Mouse (Mus musculus) limb, embryonic 12.5 days (tissue): ENCODE data around the gene Ddx17. TPM values are rescaled to one million over a fixed set of nuclear protein-coding genes. Genes with fewer than 3 reads are reported as not detected.

Source experiments
- ATAC-seq: fragments of 200-750 bp; cut with Nextera tagmentation; 2 replicates; pipeline ENCODE4 v1.8.0; 2017; ENCODE audit warnings: low read depth, moderate TSS enrichment; ENCODE audit not compliant: insufficient number of reproducible peaks, insufficient read depth, low FRiP score, low TSS enrichment
- H3K27ac ChIP-seq: fragments of 300-500 bp; sonication (generic); 2 replicates; pipeline ENCODE4 v1.5.1; 2016; ENCODE audit warnings: mild to moderate bottlenecking, moderate library complexity
- H3K27me3 ChIP-seq: fragments of 300-500 bp; sonication (generic); 2 replicates; pipeline ENCODE4 v1.6.1; 2016; ENCODE audit warnings: mild to moderate bottlenecking, moderate library complexity
- H3K36me3 ChIP-seq: fragments of 300-500 bp; sonication (generic); 2 replicates; pipeline ENCODE4 v1.6.1; 2016; ENCODE audit warnings: mild to moderate bottlenecking, moderate library complexity
- H3K4me1 ChIP-seq: fragments of 300-500 bp; sonication (generic); replicated peaks from 2 replicates; pipeline ENCODE4 v1.6.1; 2016
- H3K4me2 ChIP-seq: fragments of 300-500 bp; sonication (generic); 2 replicates; pipeline ENCODE4 v1.6.1; 2016; ENCODE audit warnings: mild to moderate bottlenecking, moderate library complexity
- H3K4me3 ChIP-seq: fragments of 300-500 bp; sonication (generic); replicated peaks from 2 replicates; pipeline ENCODE4 v1.5.1; 2016; ENCODE audit warnings: mild to moderate bottlenecking
- H3K9ac ChIP-seq: fragments of 300-500 bp; sonication (generic); replicated peaks from 2 replicates; pipeline ENCODE4 v1.6.1; 2016; ENCODE audit warnings: mild to moderate bottlenecking, moderate library complexity
- H3K9me3 ChIP-seq: fragments of 300-500 bp; sonication (generic); 2 replicates; pipeline ENCODE4 v1.6.1; 2016; ENCODE audit warnings: mild to moderate bottlenecking, moderate library complexity
- WGBS: fragments of 180-500 bp; shearing (Covaris S2); methylation state at CpG from one replicate; pipeline ENCODE4 v1.1.7; 2016; 5-methylcytosine and 5-hydroxymethylcytosine counted together
- polyA plus RNA-seq: library from polyadenylated mRNA; unstranded; fragments of >200 nt; fragmentation: Nextera tagmentation; extraction: Ambion mirVana; gene quantifications from 2 replicates; pipeline ENCODE4 v1.2.1, GENCODE M21; 2016

Ddx17 gene
- polyA plus RNA-seq, 1 experiment from 2014 or later: 67.4 TPM

DNA sequence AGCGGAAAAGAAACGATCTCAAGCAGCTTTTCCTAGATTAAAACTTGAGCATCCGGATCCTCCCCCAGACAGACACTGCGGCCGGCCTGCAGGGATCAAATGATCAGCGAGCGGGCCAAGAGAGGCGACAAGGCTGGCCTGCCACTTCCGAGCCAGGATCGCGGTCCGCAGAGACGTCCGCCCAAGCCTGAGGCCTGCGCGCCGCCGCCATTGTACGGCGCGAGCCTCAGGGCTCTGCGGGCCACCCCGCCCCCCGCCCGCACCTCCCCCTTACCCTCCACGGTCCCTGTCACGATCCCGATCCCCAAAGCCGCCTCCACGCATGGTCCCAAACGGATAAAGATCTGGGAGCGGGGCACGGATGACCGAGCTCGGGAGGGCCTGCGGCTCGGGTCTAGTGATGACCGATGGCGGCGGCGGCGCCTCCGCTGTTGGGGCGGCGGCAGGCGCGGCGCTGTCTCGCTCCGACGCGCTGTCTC is 581 bp downstream of the Ddx17 start:
- WGBS: under 1% methylated on average over 51 of the region's 52 CpGs
- H3K36me3 ChIP-seq: peaks cover 35% of the 10 kb centered on the region
- H3K9ac ChIP-seq: peak overlapping the region; percentile 98
- H3K4me3 ChIP-seq: peak overlapping the region; percentile 85
- ATAC-seq: peak; percentile 53
- peak overlapping the region; percentile 78 for H3K4me2 ChIP-seq
- H3K27ac ChIP-seq: peak overlapping the region; percentile 97
- no peaks in the 10 kb centered on the region; the same call in 1 of the 2 replicates for H3K27me3 ChIP-seq
- no peaks in the 10 kb centered on the region for H3K9me3 ChIP-seq
- H3K4me1 ChIP-seq: peaks cover 13% of the 10 kb centered on the region

DNA sequence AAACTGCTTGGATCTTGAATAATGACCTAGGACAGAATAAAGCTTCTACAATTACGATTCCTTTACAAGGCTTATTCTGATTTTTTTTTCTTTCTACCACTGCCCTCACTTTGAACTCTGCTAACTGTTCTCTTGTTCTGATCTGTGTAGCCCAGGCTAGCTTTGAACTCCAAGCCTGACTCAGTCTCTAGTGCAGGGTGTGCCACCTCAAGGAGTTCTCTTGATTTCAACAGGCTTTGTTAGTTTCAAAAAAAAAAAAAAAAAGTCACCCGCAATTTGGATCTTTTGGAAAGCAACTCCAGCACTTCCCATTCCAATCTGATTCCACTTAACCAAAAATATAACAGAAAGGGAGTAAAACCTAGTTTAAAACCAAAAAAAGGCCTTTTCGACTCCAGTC is 1.0 kb downstream of the Ddx17 start:
- H3K4me3 ChIP-seq: peak overlapping the region; percentile 85
- no peaks in the 10 kb centered on the region for H3K9me3 ChIP-seq
- no peaks in the 10 kb centered on the region; the same call in 1 of the 2 replicates for H3K27me3 ChIP-seq
- peak overlapping the region; percentile 97 for H3K27ac ChIP-seq
- H3K9ac ChIP-seq: peak overlapping the region; percentile 98
- peaks cover 13% of the 10 kb centered on the region for H3K4me1 ChIP-seq
- no peak for ATAC-seq
- H3K4me2 ChIP-seq: peak overlapping the region; percentile 78
- peaks cover 40% of the 10 kb centered on the region for H3K36me3 ChIP-seq
- WGBS: 6% methylated on average over 3 of the region's 3 CpGs

DNA sequence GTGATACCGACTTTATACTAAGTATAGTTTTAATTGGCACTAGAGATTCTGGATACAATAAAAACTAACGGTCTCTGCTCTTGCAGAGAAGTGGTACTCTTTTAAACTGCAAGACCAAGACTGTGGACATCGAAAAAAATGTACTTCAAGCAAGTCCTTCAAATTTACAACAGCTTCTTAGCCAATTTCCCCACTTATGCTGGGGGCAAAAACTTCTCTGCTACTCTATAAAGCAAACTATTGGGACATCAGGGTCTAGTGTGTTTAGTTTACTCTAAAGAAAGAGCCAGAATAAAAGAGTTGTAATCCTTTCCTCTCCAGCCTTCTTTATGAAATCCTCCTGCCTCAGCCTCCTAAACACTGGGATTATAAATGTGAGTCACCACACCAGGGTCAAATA is 2.6 kb downstream of the Ddx17 start:
- H3K4me2 ChIP-seq: peak overlapping the region; percentile 78
- H3K4me1 ChIP-seq: peaks cover 13% of the 10 kb centered on the region
- no peaks in the 10 kb centered on the region for H3K9me3 ChIP-seq
- no peak overlapping the region for H3K9ac ChIP-seq
- no peak overlapping the region for H3K27ac ChIP-seq
- H3K36me3 ChIP-seq: peaks cover 55% of the 10 kb centered on the region
- no peak for ATAC-seq
- WGBS: 88% methylated on average over 3 of the region's 3 CpGs
- peak overlapping the region; percentile 85 for H3K4me3 ChIP-seq
- no peaks in the 10 kb centered on the region for H3K27me3 ChIP-seq

DNA sequence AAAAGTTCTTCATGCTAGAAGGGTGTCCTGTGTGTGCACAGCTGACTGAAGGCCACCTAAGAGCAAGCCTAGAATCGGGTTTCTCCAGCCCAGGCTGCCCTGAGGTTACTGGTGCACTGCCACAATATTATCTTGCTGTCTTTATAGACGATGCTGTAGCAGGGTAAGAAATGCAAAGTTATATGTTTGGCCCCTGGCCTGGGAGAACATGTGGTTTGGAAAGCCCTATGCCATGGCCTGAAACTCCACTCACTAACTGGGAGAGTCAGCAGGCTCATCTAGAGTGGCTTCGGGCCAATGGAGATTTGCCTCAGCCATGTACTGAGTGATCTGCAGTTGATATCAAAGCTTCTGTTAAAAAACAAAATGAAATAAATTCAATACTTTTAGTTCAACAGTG is 12.7 kb downstream of the Ddx17 start:
- H3K9me3 ChIP-seq: no peaks in the 10 kb centered on the region
- no peaks in the 10 kb centered on the region for H3K27me3 ChIP-seq
- H3K36me3 ChIP-seq: peaks cover 100% of the 10 kb centered on the region
- ATAC-seq: no peak
- 81% methylated on average over 3 of the region's 3 CpGs for WGBS
- H3K4me1 ChIP-seq: peaks cover 3% of the 10 kb centered on the region; the same call in 1 of the 2 replicates
- no peak overlapping the region for H3K4me2 ChIP-seq
- H3K4me3 ChIP-seq: no peak overlapping the region
- H3K27ac ChIP-seq: no peak overlapping the region
- H3K9ac ChIP-seq: no peak overlapping the region

DNA sequence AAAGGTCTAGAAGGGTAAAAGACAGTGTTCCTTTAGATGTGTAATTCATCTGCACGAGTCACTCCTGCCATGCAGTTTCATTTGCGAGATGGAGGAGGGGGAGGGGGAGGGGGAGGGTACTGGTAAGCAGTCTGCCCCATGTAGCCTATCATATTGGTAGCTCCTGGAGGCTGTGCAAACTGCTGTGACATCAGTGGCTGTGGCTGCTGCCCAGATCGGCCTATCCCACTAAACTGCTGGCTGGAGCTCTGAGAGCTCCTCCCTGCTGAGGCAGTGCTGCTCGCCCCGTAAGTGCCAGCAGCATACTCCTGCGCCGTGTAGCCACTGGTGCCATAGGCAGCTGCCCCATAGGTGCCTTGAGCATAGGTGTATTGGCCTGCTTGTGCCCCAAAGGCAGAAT is 16.6 kb downstream of the Ddx17 start:
- H3K9ac ChIP-seq: no peak overlapping the region
- WGBS: 79% methylated on average over 7 of the region's 7 CpGs
- H3K4me1 ChIP-seq: peaks cover 3% of the 10 kb centered on the region; the same call in 1 of the 2 replicates
- peaks cover 99% of the 10 kb centered on the region for H3K36me3 ChIP-seq
- no peak overlapping the region for H3K4me3 ChIP-seq
- H3K9me3 ChIP-seq: no peaks in the 10 kb centered on the region
- H3K27ac ChIP-seq: no peak overlapping the region
- H3K4me2 ChIP-seq: no peak overlapping the region
- H3K27me3 ChIP-seq: no peaks in the 10 kb centered on the region
- ATAC-seq: no peak

DNA sequence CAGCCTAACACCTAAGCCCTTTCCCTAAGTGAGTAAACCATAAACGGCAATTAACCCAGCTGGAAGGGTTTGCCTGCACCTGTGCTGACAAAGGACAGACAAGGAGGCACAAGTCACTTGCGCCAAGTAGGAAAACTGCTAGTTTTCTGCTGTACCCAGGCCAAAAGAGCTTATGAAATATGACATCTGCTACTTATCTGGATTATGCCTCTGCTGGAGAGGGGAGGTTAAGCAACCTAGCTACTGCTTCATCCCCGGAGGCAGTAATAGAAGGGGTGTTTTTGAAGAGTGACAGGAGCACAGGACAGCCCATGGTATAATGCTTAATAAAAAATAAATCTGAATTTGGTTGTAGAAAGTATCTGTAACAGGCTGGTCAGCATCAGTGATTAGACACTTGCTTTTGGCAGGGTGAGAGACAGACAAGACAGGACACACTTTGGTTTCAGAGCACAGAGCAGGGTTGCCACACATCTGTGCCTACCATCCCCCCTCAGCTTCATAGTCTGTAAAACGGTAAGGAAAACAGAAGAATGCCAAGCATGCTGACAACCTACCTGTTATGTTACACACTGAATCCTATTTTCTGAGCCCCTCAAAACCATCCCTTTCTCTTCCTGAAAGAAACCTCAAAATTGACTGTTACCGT is 18.4 kb downstream of the Ddx17 start:
- no peaks in the 10 kb centered on the region for H3K27me3 ChIP-seq
- H3K27ac ChIP-seq: no peak overlapping the region
- H3K36me3 ChIP-seq: peaks cover 99% of the 10 kb centered on the region
- H3K4me1 ChIP-seq: peaks cover 3% of the 10 kb centered on the region; the same call in 1 of the 2 replicates
- H3K4me3 ChIP-seq: no peak overlapping the region
- 62% methylated on average over 5 of the region's 5 CpGs for WGBS
- H3K4me2 ChIP-seq: no peak overlapping the region
- no peak for ATAC-seq
- no peak overlapping the region for H3K9ac ChIP-seq
- H3K9me3 ChIP-seq: no peaks in the 10 kb centered on the region

DNA sequence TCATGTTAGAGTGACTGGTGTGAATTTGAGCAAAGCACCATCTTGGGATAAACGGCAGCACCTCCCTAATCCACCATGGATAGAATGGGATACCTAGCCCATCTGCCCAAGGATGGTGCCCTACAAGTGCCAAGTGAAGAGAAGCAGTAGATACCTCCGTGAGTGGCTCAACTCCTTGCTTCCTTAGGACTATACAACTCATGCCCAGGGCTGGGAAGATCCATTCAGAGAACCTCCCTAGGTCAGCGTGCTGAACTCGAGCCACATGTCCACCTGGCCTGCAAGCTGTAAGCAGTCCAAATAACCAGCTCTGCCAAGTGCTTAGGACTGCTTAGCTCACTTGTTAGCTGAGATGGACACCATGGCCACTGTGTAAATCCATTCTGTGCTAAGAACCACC is 19.3 kb downstream of the Ddx17 start:
- Histone ChIP-seq H3K9ac (no peak overlapping the region), H3K36me3 (peaks cover 95% of the 10 kb centered on the region), H3K9me3 (no peaks in the 10 kb centered on the region), H3K4me3 (no peak overlapping the region), H3K4me2 (no peak overlapping the region), H3K4me1 (peaks cover 3% of the 10 kb centered on the region; the same call in 1 of the 2 replicates), H3K27ac (no peak overlapping the region), H3K27me3 (no peaks in the 10 kb centered on the region)
- WGBS: 79% methylated on average over 4 of the region's 4 CpGs
- no peak for ATAC-seq

DNA sequence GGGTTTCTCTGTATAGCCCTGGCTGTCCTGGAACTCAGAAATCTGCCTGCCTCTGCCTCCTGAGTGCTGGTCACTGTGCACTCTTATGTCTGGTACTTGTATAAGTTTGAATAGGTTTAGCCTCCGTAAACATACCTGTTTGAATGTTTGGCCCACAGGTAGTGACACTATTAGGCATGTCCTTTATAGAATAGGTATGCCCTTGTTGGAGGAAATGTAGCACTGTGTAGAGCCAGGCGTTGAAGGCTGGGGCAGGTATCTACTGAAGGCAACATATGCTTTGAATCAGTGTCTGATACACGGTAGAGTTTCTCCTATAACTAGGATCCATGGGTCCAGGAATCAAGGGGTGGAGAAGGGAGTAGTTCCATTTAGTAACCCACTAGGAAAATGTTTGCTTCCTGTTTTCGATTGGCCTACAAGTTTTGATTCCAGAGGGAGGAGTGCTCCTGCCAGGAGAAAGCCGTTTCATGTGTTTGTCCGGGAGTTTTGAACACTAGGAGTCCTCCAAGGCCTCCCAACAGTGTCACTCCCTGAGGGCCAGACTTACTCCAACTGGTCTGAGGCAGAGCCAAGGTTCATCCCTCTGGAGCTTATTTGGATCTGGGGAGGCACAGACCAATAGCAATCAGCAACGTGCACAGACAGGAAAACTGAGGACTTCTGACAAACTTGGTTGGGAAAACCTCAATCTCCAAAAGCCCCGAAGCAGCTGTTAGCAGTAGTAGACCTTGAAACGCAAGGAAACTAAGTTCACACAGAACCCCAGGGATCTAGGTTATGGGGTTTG is 20.4 kb downstream of the Ddx17 start:
- Histone ChIP-seq H3K27me3 (no peaks in the 10 kb centered on the region), H3K27ac (peak overlapping the region; percentile 50), H3K4me2 (no peak overlapping the region), H3K4me1 (peaks cover 3% of the 10 kb centered on the region; the same call in 1 of the 2 replicates), H3K9ac (no peak overlapping the region), H3K9me3 (no peaks in the 10 kb centered on the region), H3K36me3 (peaks cover 85% of the 10 kb centered on the region), H3K4me3 (no peak overlapping the region)
- no peak for ATAC-seq
- WGBS: 68% methylated on average over 9 of the region's 9 CpGs

DNA sequence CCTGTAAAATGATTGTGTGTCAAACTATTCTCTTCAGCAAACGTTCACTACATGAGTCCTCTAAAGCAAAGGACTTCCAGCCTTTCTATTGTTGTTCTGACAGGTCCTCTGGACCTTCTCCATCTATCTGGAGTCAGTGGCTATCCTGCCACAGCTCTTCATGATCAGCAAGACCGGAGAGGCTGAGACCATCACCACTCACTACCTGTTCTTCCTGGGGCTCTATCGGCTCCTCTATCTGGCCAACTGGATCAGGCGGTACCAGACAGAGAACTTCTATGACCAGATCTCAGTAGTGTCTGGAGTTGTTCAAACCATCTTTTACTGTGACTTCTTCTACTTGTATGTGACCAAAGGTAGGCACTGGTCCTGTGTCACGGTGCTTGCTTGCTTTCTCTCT is 21.0 kb downstream of the Ddx17 start:
- no peaks in the 10 kb centered on the region for H3K27me3 ChIP-seq
- peaks cover 79% of the 10 kb centered on the region for H3K36me3 ChIP-seq
- 90% methylated on average over 5 of the region's 5 CpGs for WGBS
- no peaks in the 10 kb centered on the region for H3K9me3 ChIP-seq
- no peak for ATAC-seq
- H3K9ac ChIP-seq: no peak overlapping the region
- peaks cover 3% of the 10 kb centered on the region; the same call in 1 of the 2 replicates for H3K4me1 ChIP-seq
- no peak overlapping the region for H3K4me2 ChIP-seq
- no peak overlapping the region for H3K27ac ChIP-seq
- no peak overlapping the region for H3K4me3 ChIP-seq

DNA sequence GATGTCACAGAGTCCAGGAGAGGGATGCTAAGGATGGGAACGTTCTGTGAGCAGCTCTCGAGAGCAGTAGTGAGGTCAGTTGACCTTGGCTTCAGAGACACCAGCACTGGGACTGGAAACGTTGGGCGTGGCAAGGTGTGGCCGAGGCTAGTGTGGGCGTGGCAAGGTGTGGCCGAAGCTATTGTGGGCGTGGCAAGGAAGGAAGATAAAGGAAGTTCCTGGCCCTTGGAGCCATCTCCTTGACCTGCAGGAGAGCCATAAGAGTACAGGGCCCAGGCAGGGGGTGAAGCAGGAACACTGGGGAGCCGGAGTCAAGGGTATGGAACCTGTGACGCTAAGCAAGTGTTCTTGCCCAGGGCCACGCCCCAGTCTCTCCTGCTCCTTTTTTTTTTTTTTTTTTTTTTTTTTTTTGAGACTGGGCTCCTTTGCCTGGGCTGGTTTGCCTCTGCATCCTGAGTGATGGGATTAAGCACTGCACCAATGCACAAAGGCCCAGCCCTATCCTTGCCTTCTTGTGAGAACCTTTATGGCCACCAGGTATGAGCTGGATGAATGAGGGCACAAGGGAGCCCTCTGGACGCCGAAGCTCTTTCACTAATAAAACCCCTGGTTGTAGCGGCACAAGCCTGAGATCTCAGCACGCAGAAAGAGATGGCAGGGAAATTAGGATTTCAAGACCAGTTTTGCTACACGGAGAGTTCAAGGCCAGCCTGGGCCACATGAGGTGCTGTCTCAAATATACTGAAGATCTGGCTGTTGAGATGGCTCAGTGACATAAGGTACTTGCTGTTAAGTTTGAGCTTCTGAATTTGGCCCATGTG is 26.9 kb downstream of the Ddx17 start:
- Histone ChIP-seq H3K4me3 (no peak overlapping the region), H3K27me3 (peaks cover 36% of the 10 kb centered on the region)
- ATAC-seq: no peak

DNA sequence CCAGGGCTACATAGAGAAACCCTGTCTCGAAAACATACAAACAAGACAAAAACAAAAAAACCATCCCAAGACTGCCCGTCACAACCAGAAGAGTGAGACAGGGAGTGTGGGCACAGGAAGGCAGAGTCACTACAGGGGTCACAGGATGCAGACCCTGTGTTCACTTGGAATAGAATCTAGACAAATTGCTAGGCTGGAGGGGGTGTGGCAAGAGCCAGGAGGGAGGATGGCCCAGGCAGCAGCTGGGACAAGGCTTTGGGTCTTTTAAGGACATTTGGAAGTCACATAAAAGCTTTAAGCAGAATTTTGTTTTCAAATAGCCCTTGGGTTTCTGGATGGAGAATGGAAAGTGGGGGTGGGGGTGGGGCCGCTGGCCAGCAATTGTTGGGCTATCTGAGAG is 28.0 kb downstream of the Ddx17 start:
- H3K27ac ChIP-seq: no peak overlapping the region
- no peak for ATAC-seq
- H3K4me2 ChIP-seq: peak overlapping the region; percentile 4
- peaks cover 47% of the 10 kb centered on the region for H3K27me3 ChIP-seq
- 69% methylated on average over 3 of the region's 3 CpGs for WGBS
- no peaks in the 10 kb centered on the region for H3K9me3 ChIP-seq
- peaks cover 25% of the 10 kb centered on the region for H3K4me1 ChIP-seq
- H3K36me3 ChIP-seq: peaks cover 10% of the 10 kb centered on the region
- H3K9ac ChIP-seq: no peak overlapping the region
- no peak overlapping the region for H3K4me3 ChIP-seq

More for the DNA sequence above, 26.9 kb downstream of the Ddx17 start:
- Histone ChIP-seq H3K4me1 (peaks cover 18% of the 10 kb centered on the region), H3K9me3 (no peaks in the 10 kb centered on the region), H3K36me3 (peaks cover 20% of the 10 kb centered on the region), H3K9ac (no peak overlapping the region), H3K4me2 (no peak overlapping the region), H3K27ac (no peak overlapping the region)
- WGBS: 42% methylated on average over 16 of the region's 16 CpGs
